Mouse (Mus musculus) kidney, embryonic 15.5 days (tissue): ENCODE measurements around the gene March8. TPM values are rescaled to one million over a fixed set of nuclear protein-coding genes. Genes with fewer than 3 reads are reported as not detected.
A peak's percentile ranks its signal among the peaks of the same experiment; 100 is the strongest.

Source experiments
- ATAC-seq: fragments of 200-750 bp; cut with Nextera tagmentation; replicated peaks from 2 replicates; pipeline ENCODE4 v1.8.0; 2017; ENCODE audit warnings: moderate TSS enrichment; ENCODE audit not compliant: low FRiP score
- H3K27ac ChIP-seq: fragments of 300-500 bp; sonication (generic); 2 replicates; pipeline ENCODE4 v1.5.1; 2015; ENCODE audit warnings: mild to moderate bottlenecking, inconsistent platforms
- H3K27me3 ChIP-seq: fragments of 300-500 bp; sonication (generic); 2 replicates; pipeline ENCODE4 v1.6.1; 2015; ENCODE audit warnings: inconsistent platforms
- H3K36me3 ChIP-seq: fragments of 300-500 bp; sonication (generic); 2 replicates; pipeline ENCODE4 v1.6.1; 2015; ENCODE audit warnings: inconsistent platforms
- H3K4me1 ChIP-seq: fragments of 300-500 bp; sonication (generic); 2 replicates; pipeline ENCODE4 v1.6.1; 2015; ENCODE audit warnings: inconsistent platforms
- H3K4me2 ChIP-seq: fragments of 300-500 bp; sonication (generic); 2 replicates; pipeline ENCODE4 v1.6.1; 2015; ENCODE audit warnings: moderate library complexity, mild to moderate bottlenecking, inconsistent platforms
- H3K4me3 ChIP-seq: fragments of 300-500 bp; sonication (generic); replicated peaks from 2 replicates; pipeline ENCODE4 v1.5.1; 2015; ENCODE audit warnings: mild to moderate bottlenecking, inconsistent platforms
- H3K9ac ChIP-seq: fragments of 300-500 bp; sonication (generic); 2 replicates; pipeline ENCODE4 v1.6.1; 2015; ENCODE audit warnings: mild to moderate bottlenecking, inconsistent platforms
- H3K9me3 ChIP-seq: fragments of 300-500 bp; sonication (generic); replicated peaks from 2 replicates; pipeline ENCODE4 v1.6.1; 2016; ENCODE audit warnings: inconsistent platforms
- WGBS: fragments of 180-500 bp; shearing (Covaris S2); methylation state at CpG from one replicate; pipeline ENCODE4 v1.1.7; 2015; ENCODE audit warnings: mixed read lengths; 5-methylcytosine and 5-hydroxymethylcytosine counted together
- polyA plus RNA-seq: library from polyadenylated mRNA; unstranded; fragments of >200 nt; fragmentation: Nextera tagmentation; extraction: Ambion mirVana; gene quantifications from 2 replicates; pipeline ENCODE4 v1.2.1, GENCODE M21; 2015

Gene March8
- 37.5 and 40.4 TPM in 2 replicates for polyA plus RNA-seq

DNA sequence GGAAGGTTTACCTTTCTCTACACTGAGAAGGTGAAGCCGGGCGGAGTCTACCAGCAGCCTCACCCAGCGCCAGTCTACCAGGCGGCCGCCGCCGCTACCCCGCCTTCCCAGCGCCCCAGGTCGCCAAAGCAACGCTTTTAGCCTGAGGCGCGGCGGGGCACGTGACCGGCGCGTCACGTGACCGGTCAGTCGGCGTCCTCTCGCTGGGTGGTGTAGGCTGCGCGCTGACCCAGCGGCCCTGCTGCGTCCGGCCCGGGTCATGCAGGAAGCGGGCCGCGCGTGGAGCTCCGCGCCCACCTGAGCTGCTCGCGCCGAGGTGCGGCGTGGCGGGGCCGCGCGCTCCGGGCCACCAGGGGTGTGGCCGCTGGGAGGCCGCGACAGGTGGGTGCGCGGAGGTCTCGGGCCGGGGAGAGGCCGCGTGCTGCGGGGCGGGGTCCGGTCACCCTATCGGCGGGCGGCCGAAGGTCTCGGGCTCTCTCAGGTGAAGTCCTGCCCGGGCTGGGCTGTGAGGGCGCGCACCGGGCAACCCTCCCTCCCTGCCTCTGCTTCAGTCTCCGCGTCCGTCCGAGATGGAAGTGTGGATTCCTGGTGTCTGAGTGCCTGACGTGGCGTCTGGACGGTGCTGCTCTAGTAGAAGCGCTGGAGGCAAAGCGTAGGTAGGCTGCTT is at the start of gene March8:
March8 (plus strand) TSS at position 190 of the 667 bp plus-strand sequence.
- Histone ChIP-seq H3K27me3 (no peaks in the 10 kb centered on the region), H3K9me3 (no peaks in the 10 kb centered on the region), H3K27ac (peak within 1 kb of the TSS; percentile 80), H3K4me1 (peaks cover 9% of the 10 kb centered on the region), H3K4me3 (peak within 1 kb of the TSS; percentile 98), H3K4me2 (peak within 1 kb of the TSS; percentile 69), H3K9ac (peak within 1 kb of the TSS; percentile 79), H3K36me3 (peaks cover 3% of the 10 kb centered on the region; the same call in 1 of the 2 replicates)
- ATAC-seq, result peak; percentile 99
- whole genome bisulfite sequencing, result under 1% methylated on average over 75 of the region's 75 CpGs

DNA sequence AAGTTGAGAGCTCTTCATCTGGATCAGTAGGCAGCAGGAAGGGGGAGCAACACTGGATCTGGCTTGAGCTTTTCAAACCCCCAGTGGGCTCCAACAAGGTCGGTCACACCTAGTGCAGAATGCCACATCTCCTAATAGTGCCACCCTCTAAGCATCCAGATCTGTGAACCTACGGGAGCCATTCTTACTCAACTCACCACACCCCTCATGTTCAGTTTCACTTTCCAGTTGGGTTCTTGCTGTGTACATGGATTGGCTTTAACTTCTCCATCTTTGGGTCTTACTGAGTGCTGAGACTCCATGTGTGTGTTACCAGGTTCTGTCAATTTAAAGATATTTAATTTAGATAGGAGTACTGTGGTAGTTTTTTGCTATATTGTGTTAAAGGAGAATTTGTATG is 26.4 kb upstream of the March8 start:
- no peak overlapping the region for H3K27ac ChIP-seq
- no peaks in the 10 kb centered on the region for H3K4me1 ChIP-seq
- 89% methylated on average over 2 of the region's 2 CpGs for WGBS
- no peaks in the 10 kb centered on the region for H3K27me3 ChIP-seq
- H3K9me3 ChIP-seq, result no peaks in the 10 kb centered on the region
- no peaks in the 10 kb centered on the region for H3K36me3 ChIP-seq
- no peak for ATAC-seq
- H3K4me3 ChIP-seq, result no peak overlapping the region
- H3K4me2 ChIP-seq, result no peak overlapping the region
- H3K9ac ChIP-seq, result no peak overlapping the region

DNA sequence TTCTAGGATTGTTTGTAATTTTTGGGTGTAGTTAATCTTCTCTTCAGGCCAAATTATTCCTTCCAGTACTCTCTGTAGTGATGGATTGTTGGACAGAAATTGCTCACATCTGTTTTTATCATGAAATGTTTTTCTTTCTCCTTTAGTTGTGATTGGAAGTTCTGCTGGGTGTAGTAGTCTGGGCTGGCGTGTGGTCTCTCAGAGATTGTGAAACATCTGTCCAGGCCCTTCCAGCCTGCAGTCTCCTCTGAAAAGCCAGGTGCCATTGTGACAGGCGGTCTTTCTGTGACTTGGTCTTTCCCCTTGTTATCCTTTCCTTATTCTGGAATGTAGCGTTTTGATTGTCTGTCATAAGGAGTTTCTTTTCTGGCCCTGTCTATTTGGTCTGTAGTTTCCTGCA is 18.6 kb upstream of the March8 start:
- Histone ChIP-seq H3K36me3 (no peaks in the 10 kb centered on the region), H3K9me3 (no peaks in the 10 kb centered on the region), H3K9ac (no peak overlapping the region), H3K4me3 (no peak overlapping the region), H3K27me3 (no peaks in the 10 kb centered on the region), H3K4me1 (no peaks in the 10 kb centered on the region), H3K27ac (no peak overlapping the region), H3K4me2 (no peak overlapping the region)
- WGBS, result 73% methylated on average over 3 of the region's 3 CpGs
- ATAC-seq, result no peak

DNA sequence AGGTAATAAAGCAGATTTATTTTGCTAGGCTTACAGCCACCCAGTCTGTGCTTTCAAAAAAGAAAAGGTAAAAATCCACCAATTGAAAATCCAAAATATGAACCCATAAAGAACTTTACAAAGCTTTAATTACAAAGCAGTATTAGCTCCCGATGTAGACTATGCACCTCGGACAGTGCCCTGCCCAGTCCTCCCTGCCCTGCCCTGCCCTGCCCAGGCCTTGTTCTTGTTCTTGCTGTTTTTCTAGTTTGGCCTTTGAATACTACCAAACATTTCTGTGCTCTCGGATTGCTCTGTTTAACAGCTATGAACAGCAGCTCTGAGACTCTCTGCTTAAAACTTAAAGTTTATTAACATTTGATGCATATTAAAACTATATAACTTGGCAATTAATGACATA is 11.2 kb upstream of the March8 start:
- no peaks in the 10 kb centered on the region for H3K27me3 ChIP-seq
- ATAC-seq, result no peak
- 72% methylated on average over 3 of the region's 3 CpGs for WGBS
- no peak overlapping the region for H3K4me3 ChIP-seq
- H3K9ac ChIP-seq, result no peak overlapping the region
- no peaks in the 10 kb centered on the region for H3K9me3 ChIP-seq
- H3K27ac ChIP-seq, result no peak overlapping the region
- H3K4me1 ChIP-seq, result no peaks in the 10 kb centered on the region
- H3K36me3 ChIP-seq, result no peaks in the 10 kb centered on the region
- no peak overlapping the region for H3K4me2 ChIP-seq

GRCm38 (mm10) chr6:116331396-116331795 is 6.4 kb upstream of the March8 start:
- Histone ChIP-seq H3K9ac (no peak overlapping the region), H3K4me3 (no peak overlapping the region), H3K9me3 (no peaks in the 10 kb centered on the region), H3K4me1 (no peaks in the 10 kb centered on the region), H3K36me3 (no peaks in the 10 kb centered on the region), H3K4me2 (no peak overlapping the region), H3K27ac (no peak overlapping the region), H3K27me3 (no peaks in the 10 kb centered on the region)
- no peak for ATAC-seq
- WGBS, result 83% methylated on average over 2 of the region's 2 CpGs

- Histone ChIP-seq H3K4me3 (peak overlapping the region; percentile 98), H3K4me1 (peaks cover 9% of the 10 kb centered on the region), H3K4me2 (peak overlapping the region; percentile 69), H3K27ac (no peak overlapping the region), H3K9ac (0 out of 2 replicates have a peak overlapping the region, but pooled peaks have one; percentile 79), H3K9me3 (no peaks in the 10 kb centered on the region), H3K27me3 (no peaks in the 10 kb centered on the region), H3K36me3 (peaks cover 3% of the 10 kb centered on the region; the same call in 1 of the 2 replicates)
- ATAC-seq, result no peak
- 4% methylated on average over 7 of the region's 7 CpGs for WGBS
Observed at GRCm38 (mm10) chr6:116337466-116337834, 374 bp upstream of the March8 start.

DNA sequence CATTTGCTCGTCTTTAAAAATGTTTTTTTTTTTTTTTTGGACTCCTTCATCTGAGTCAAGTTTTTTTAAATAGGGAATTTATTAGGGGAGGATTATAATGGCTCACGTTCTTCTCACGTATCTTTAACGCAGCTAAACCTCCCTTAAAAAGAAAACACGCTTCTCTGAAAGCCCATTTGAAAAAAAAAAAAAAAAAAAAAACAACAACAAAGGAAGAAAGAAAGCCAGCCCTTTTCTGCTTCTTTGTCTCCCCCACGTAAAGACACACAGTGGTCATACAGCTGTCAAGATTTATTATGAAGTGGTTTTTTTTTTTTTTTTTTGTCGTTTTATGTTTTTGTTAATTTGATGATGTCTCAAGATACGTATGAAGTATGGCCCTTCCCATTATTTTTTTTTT is 696 bp downstream of the March8 start:
- H3K27ac ChIP-seq, result no peak overlapping the region

DNA sequence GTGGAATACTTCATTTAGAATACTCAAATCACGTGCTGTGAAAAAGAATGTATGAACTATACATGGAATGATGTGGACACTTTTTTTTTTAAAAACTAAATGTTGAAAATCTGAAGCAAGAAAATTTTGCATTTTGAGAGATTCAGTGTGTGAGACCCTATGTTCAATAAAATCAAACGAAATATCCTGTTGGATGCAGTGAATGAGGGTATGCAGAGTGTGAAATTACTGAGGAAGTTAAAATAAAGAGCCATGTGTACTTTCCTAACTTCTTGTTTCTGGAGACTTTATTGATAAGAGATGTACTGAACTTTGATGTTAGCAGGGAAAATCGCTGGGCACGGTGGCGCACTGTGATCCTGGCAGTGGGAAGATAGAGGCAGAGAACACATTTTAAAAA is 1.3 kb downstream of the March8 start:
- peak overlapping the region; percentile 98 for H3K4me3 ChIP-seq
- ATAC-seq, result no peak

More for the DNA sequence above, 696 bp downstream of the March8 start:
- no peaks in the 10 kb centered on the region for H3K9me3 ChIP-seq
- H3K27me3 ChIP-seq, result no peaks in the 10 kb centered on the region
- peak overlapping the region; percentile 98 for H3K4me3 ChIP-seq
- peak overlapping the region; percentile 79 for H3K9ac ChIP-seq
- H3K36me3 ChIP-seq, result peaks cover 3% of the 10 kb centered on the region; the same call in 1 of the 2 replicates
- H3K4me1 ChIP-seq, result peaks cover 9% of the 10 kb centered on the region
- peak overlapping the region; percentile 69 for H3K4me2 ChIP-seq
- no peak for ATAC-seq
- WGBS, result 7% methylated on average over 8 of the region's 8 CpGs

GRCm38 (mm10) chr6:116340521-116340920 is 2.7 kb downstream of the March8 start:
- H3K27ac ChIP-seq, result no peak overlapping the region
- peaks cover 3% of the 10 kb centered on the region; the same call in 1 of the 2 replicates for H3K36me3 ChIP-seq
- H3K4me2 ChIP-seq, result no peak overlapping the region
- peaks cover 9% of the 10 kb centered on the region for H3K4me1 ChIP-seq
- no peak overlapping the region for H3K4me3 ChIP-seq
- no peaks in the 10 kb centered on the region for H3K9me3 ChIP-seq
- ATAC-seq, result no peak
- H3K27me3 ChIP-seq, result no peaks in the 10 kb centered on the region
- H3K9ac ChIP-seq, result no peak overlapping the region
- 97% methylated on average over 1 of the region's 1 CpGs for WGBS

More for the DNA sequence above, 1.3 kb downstream of the March8 start:
- H3K36me3 ChIP-seq, result peaks cover 3% of the 10 kb centered on the region; the same call in 1 of the 2 replicates
- no peak overlapping the region for H3K27ac ChIP-seq
- H3K9me3 ChIP-seq, result no peaks in the 10 kb centered on the region
- no peaks in the 10 kb centered on the region for H3K27me3 ChIP-seq
- H3K9ac ChIP-seq, result no peak overlapping the region
- H3K4me2 ChIP-seq, result peak overlapping the region; percentile 69
- peaks cover 9% of the 10 kb centered on the region for H3K4me1 ChIP-seq
- WGBS, result 83% methylated on average over 5 of the region's 5 CpGs

GRCm38 (mm10) chr6:116347953-116348352 is 10.1 kb downstream of the March8 start:
- H3K9ac ChIP-seq, result no peak overlapping the region
- ATAC-seq, result no peak
- H3K9me3 ChIP-seq, result no peaks in the 10 kb centered on the region
- 83% methylated on average over 2 of the region's 2 CpGs for WGBS
- no peaks in the 10 kb centered on the region for H3K36me3 ChIP-seq
- H3K27ac ChIP-seq, result no peak overlapping the region
- no peak overlapping the region for H3K4me3 ChIP-seq
- no peaks in the 10 kb centered on the region for H3K4me1 ChIP-seq
- H3K4me2 ChIP-seq, result no peak overlapping the region
- H3K27me3 ChIP-seq, result no peaks in the 10 kb centered on the region

- Histone ChIP-seq H3K27me3 (no peaks in the 10 kb centered on the region), H3K4me1 (no peaks in the 10 kb centered on the region), H3K9me3 (no peaks in the 10 kb centered on the region), H3K36me3 (no peaks in the 10 kb centered on the region), H3K4me2 (no peak overlapping the region), H3K4me3 (no peak overlapping the region), H3K27ac (no peak overlapping the region), H3K9ac (no peak overlapping the region)
- 64% methylated on average over 3 of the region's 3 CpGs for WGBS
- peak; percentile 79 for ATAC-seq
Observed at GRCm38 (mm10) chr6:116349997-116350396, 12.2 kb downstream of the March8 start.

- no peak overlapping the region for H3K4me2 ChIP-seq
- WGBS, result 88% methylated on average over 6 of the region's 6 CpGs
- H3K9ac ChIP-seq, result no peak overlapping the region
- ATAC-seq, result no peak; the same call in 1 of the 2 replicates
- no peak overlapping the region for H3K4me3 ChIP-seq
- H3K4me1 ChIP-seq, result no peaks in the 10 kb centered on the region
- H3K36me3 ChIP-seq, result no peaks in the 10 kb centered on the region
- no peaks in the 10 kb centered on the region for H3K27me3 ChIP-seq
- no peak overlapping the region for H3K27ac ChIP-seq
- no peaks in the 10 kb centered on the region for H3K9me3 ChIP-seq
Observed at GRCm38 (mm10) chr6:116350643-116351042, 12.8 kb downstream of the March8 start.

GRCm38 (mm10) chr6:116351534-116351933 is 13.7 kb downstream of the March8 start:
- H3K27me3 ChIP-seq, result no peaks in the 10 kb centered on the region
- no peaks in the 10 kb centered on the region for H3K9me3 ChIP-seq
- H3K4me3 ChIP-seq, result no peak overlapping the region
- no peak overlapping the region for H3K9ac ChIP-seq
- H3K27ac ChIP-seq, result no peak overlapping the region
- no peaks in the 10 kb centered on the region for H3K4me1 ChIP-seq
- H3K4me2 ChIP-seq, result no peak overlapping the region
- no peak for ATAC-seq
- no peaks in the 10 kb centered on the region for H3K36me3 ChIP-seq
- WGBS, result 83% methylated on average over 4 of the region's 4 CpGs
